In genomic region chr14:55387378-55387777, GRCm38 (mm10) we compare ENCODE assay signal across 13 mouse cellular contexts.
A peak's percentile ranks its signal among the peaks of the same experiment; 100 is the strongest.
DNase-seq lines count a peak whose midpoint lies in the region; ATAC-seq and TF ChIP-seq lines count a peak whose summit lies in the region.
"Had no signal": no experiment of that assay in that cellular context is flagged by ENCODE, and none has a peak within 500 bp of the region (broad histone marks: within the 10 kb centered on the region; RNA-seq: fewer than 3 reads in every experiment).

No protein-coding gene starts in this region.

- peaks cover 4% of the 10 kb centered on the region; the same call in 1 of the 2 replicates for H3K4me1 ChIP-seq in heart, adult 2 months (ENCODE audit: control insufficient read depth, insufficient read depth, low read length)
- H3K4me1 ChIP-seq in hindbrain, embryonic 12.5 days = peaks cover 2% of the 10 kb centered on the region; the same call in 1 of the 2 replicates

- WGBS in heart, adult 2 months = 25% methylated on average over 6 of the region's 6 CpGs
- WGBS in hindbrain, embryonic 12.5 days = 68% methylated on average over 6 of the region's 6 CpGs

- no peak for ATAC-seq in activated CD4-positive, CD25-positive, alpha-beta regulatory T cell, adult 4 months
- no peak for ATAC-seq in hindbrain, embryonic 12.5 days (ENCODE audit: low FRiP score)
- ATAC-seq: Patski had no signal

- H3K79me2 ChIP-seq in heart, adult 2 months (replicated peaks; ENCODE audit: control insufficient read depth, insufficient read depth, low read length) = no peaks in the 10 kb centered on the region

- H3K36me3 ChIP-seq in heart, adult 2 months (ENCODE audit: control insufficient read depth, insufficient read depth, low read length) = no peaks in the 10 kb centered on the region
- no peaks in the 10 kb centered on the region for H3K36me3 ChIP-seq in hindbrain, embryonic 12.5 days
- H3K36me3 ChIP-seq: limb, embryonic 10.5 days had no signal

- H3K9me3 ChIP-seq in hindbrain, embryonic 12.5 days (replicated peaks) = no peaks in the 10 kb centered on the region
- H3K9me3 ChIP-seq: limb, embryonic 10.5 days had no signal

- peak overlapping the region; percentile 66 for H3K27ac ChIP-seq in heart, adult 2 months
- H3K27ac ChIP-seq in hindbrain, embryonic 12.5 days = no peak overlapping the region
- H3K27ac ChIP-seq: limb, embryonic 10.5 days; liver, embryonic 14.5 days had no signal

- TF ChIP-seq POLR2A in heart, adult 2 months (IDR thresholded peaks at IDR 0.05; ENCODE audit: insufficient read depth, low read depth, low read length) = peak; percentile 57; the same call in 1 of the 2 replicates

- no peak overlapping the region for H3K4me2 ChIP-seq in hindbrain, embryonic 12.5 days (replicated peaks)

- no peaks in the 10 kb centered on the region for H3K27me3 ChIP-seq in heart, adult 2 months (ENCODE audit: control insufficient read depth, insufficient read depth, low read length)
- no peaks in the 10 kb centered on the region for H3K27me3 ChIP-seq in hindbrain, embryonic 12.5 days

- H3K9ac ChIP-seq in heart, adult 2 months (ENCODE audit: low read depth, low read length) = no peak overlapping the region
- no peak overlapping the region for H3K9ac ChIP-seq in hindbrain, embryonic 12.5 days
- H3K9ac ChIP-seq: liver, embryonic 14.5 days had no signal

- TF ChIP-seq CTCF in heart, adult 2 months (IDR thresholded peaks at IDR 0.05) = no peak

- H3K4me3 ChIP-seq in heart, adult 2 months = no peak overlapping the region
- no peak overlapping the region for H3K4me3 ChIP-seq in hindbrain, embryonic 12.5 days
- H3K4me3 ChIP-seq: erythroblast, embryonic 14.5 days; limb, embryonic 10.5 days had no signal

- peak; percentile 11 for DNase-seq in gastrocnemius, postnatal 10 days
- no peak for DNase-seq in gastrocnemius, adult 8-10 months (ENCODE audit: low spot score in 2 of 2)
- peak; percentile 17 for DNase-seq in adipocyte (ENCODE audit: low spot score)
- peak; percentile 33 to 51 for DNase-seq in heart, adult 2 months
- peak; percentile 63 to 71 for DNase-seq in heart, postnatal 10 days
- DNase-seq in thymus, postnatal 36 days = no peak
- DNase-seq: adrenal gland, adult 2 months had no signal

- intact Hi-C loops in heart, adult 2 months (cut with DNase I) = no loop called here
- intact Hi-C loops in heart, postnatal 10 days (cut with DNase I) = no loop called here

- TF ChIP-seq EP300 in heart, adult 2 months (IDR thresholded peaks at IDR 0.05; ENCODE audit: insufficient read depth, low read depth, low read length) = 0 out of 2 replicates have a peak, but pooled peaks have one; percentile 64

Comparison
In these comparisons a context has a peak if more than half of its experiments do, and no peak if none do; other contexts are left out.
1. DNase-seq: peak in gastrocnemius, postnatal 10 days (single experiment), adipocyte (single experiment), heart, adult 2 months (2 of 2) and heart, postnatal 10 days (2 of 2); none in gastrocnemius, adult 8-10 months (0 of 2) and thymus, postnatal 36 days (0 of 2).